Mouse (Mus musculus) kidney, postnatal 0 days (tissue): ENCODE results near the gene Cdk17. TPM values are rescaled to one million over a fixed set of nuclear protein-coding genes. Genes with fewer than 3 reads are reported as not detected.

Experiments used
- ATAC-seq: fragments of 200-750 bp; cut with Nextera tagmentation; replicated peaks from 2 replicates; pipeline ENCODE4 v1.8.0; 2017; ENCODE audit warnings: low read depth, moderate number of reproducible peaks, moderate TSS enrichment, moderate library complexity; ENCODE audit not compliant: low FRiP score
- DNase-seq: peaks from one replicate; pipeline ENCODE4 v3.0.0-alpha.2; 2016; ENCODE audit warnings: low spot score
- H3K27ac ChIP-seq: fragments of 300-500 bp; sonication (generic); 2 replicates; pipeline ENCODE4 v1.5.1; 2014; ENCODE audit warnings: mild to moderate bottlenecking
- H3K27me3 ChIP-seq: fragments of 300-500 bp; sonication (generic); 2 replicates; pipeline ENCODE4 v1.6.1; 2014; ENCODE audit warnings: low read length, mixed read lengths; ENCODE audit not compliant: insufficient read depth
- H3K36me3 ChIP-seq: fragments of 300-500 bp; sonication (generic); 2 replicates; pipeline ENCODE4 v1.6.1; 2014; ENCODE audit warnings: low read length, mixed read lengths; ENCODE audit not compliant: insufficient read depth
- H3K4me1 ChIP-seq: fragments of 300-500 bp; sonication (generic); replicated peaks from 2 replicates; pipeline ENCODE4 v1.6.1; 2014; ENCODE audit warnings: antibody characterized with exemption, low read length, mixed read lengths; ENCODE audit not compliant: insufficient read depth
- H3K4me2 ChIP-seq: fragments of 300-500 bp; sonication (generic); 2 replicates; pipeline ENCODE4 v1.6.1; 2014; ENCODE audit warnings: mild to moderate bottlenecking, low read length, moderate library complexity, mixed read lengths
- H3K4me3 ChIP-seq: fragments of 300-500 bp; sonication (generic); replicated peaks from 2 replicates; pipeline ENCODE4 v1.5.1; 2014; ENCODE audit warnings: low read depth, low read length
- H3K9ac ChIP-seq: fragments of 300-500 bp; sonication (generic); 2 replicates; pipeline ENCODE4 v1.6.1; 2014; ENCODE audit warnings: low read depth, low read length
- H3K9me3 ChIP-seq: fragments of 300-500 bp; sonication (generic); replicated peaks from 2 replicates; pipeline ENCODE4 v1.6.1; 2016; ENCODE audit warnings: low read length, inconsistent platforms, mixed read lengths
- CTCF ChIP-seq: IDR thresholded peaks from 2 replicates; pipeline ENCODE4 v1.5.1; 2016; ENCODE audit warnings: antibody characterized with exemption, low read depth, mild to moderate bottlenecking, moderate library complexity
- WGBS: fragments of 180-500 bp; shearing (Covaris S2); extraction: QIAGEN DNeasy Blood & Tissue Kit; methylation state at CpG from one replicate; pipeline ENCODE4 v1.1.7; 2014; 5-methylcytosine and 5-hydroxymethylcytosine counted together
- polyA plus RNA-seq: library from polyadenylated mRNA; unstranded; fragments of >200 nt; fragmentation: Nextera tagmentation; extraction: Ambion mirVana; gene quantifications from 2 replicates; pipeline ENCODE4 v1.2.1, GENCODE M21; 2015

The Cdk17 gene
- polyA plus RNA-seq, 1 experiment from 2014 or later, result 16.4 TPM

- peaks cover 3% of the 10 kb centered on the region; the same call in 1 of the 2 replicates for H3K4me1 ChIP-seq
- H3K4me3 ChIP-seq, result peak overlapping the region; percentile 98
- no peaks in the 10 kb centered on the region for H3K27me3 ChIP-seq
- H3K36me3 ChIP-seq, result no peaks in the 10 kb centered on the region
- DNase-seq (no peak), ATAC-seq (no peak)
- no peak for TF ChIP-seq CTCF
- peak overlapping the region; percentile 36 for H3K9ac ChIP-seq
- no peaks in the 10 kb centered on the region for H3K9me3 ChIP-seq
- H3K4me2 ChIP-seq, result peak overlapping the region; percentile 72
- 20% methylated on average over 17 of the region's 17 CpGs for WGBS
- peak overlapping the region; percentile 100; the same call in 1 of the 2 replicates for H3K27ac ChIP-seq
Observed at GRCm38 (mm10) chr10:93159651-93160496, 801 bp upstream of the Cdk17 start.

- no peaks in the 10 kb centered on the region for H3K36me3 ChIP-seq
- ATAC-seq (peak; percentile 90), DNase-seq (peak; percentile 91)
- under 1% methylated on average over 26 of the region's 26 CpGs for WGBS
- no peaks in the 10 kb centered on the region for H3K27me3 ChIP-seq
- peaks cover 3% of the 10 kb centered on the region; the same call in 1 of the 2 replicates for H3K4me1 ChIP-seq
- H3K27ac ChIP-seq, result peak overlapping the region; percentile 100
- TF ChIP-seq CTCF, result peak; percentile 88
- peak overlapping the region; percentile 97 for H3K9ac ChIP-seq
- no peaks in the 10 kb centered on the region for H3K9me3 ChIP-seq
- peak overlapping the region; percentile 72 for H3K4me2 ChIP-seq
- H3K4me3 ChIP-seq, result peak overlapping the region; percentile 98
Observed at GRCm38 (mm10) chr10:93160497-93160806, 223 bp upstream of the Cdk17 start.

DNA sequence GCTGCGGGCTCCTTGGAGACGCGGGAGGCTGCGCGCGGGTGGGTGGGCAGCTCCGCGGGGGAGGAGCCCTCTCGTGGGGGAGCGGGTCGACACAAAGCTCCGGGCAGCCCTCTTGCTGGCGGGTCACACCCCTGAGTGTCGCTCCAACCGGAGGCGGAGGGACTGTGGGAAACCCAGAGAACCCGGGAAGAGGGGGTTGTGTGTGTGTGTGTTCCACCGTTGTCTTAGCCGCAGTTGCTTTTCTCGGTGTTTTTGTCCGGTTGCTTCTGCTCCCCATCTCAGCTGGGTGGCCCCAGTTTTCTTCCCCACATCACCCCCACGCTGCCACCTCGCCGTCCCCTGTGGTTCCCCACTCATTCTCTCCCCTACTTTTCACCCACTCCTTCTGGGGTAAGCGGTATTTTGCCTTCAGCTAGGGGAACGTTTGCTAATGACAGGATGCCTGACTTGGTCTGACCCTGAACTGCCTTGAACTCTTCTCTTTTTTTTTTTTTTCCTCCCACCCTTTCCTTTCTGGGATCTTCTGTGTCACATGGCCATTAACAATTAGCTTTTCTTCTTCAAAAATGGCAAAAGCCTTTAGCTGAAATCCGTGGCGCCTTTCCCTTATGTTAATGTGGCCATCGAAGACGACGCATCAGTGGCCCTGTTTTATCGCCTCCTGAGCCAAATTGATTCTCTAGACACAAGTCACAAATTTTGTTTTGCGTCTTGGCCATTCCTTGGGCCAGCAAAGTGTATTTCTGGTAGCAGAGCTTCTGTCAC, 1.0 kb downstream of the Cdk17 start:
- peak overlapping the region; percentile 98 for H3K4me3 ChIP-seq
- peak; percentile 25 for ATAC-seq
- WGBS, result 1% methylated on average over 27 of the region's 33 CpGs
- peak overlapping the region; percentile 97 for H3K9ac ChIP-seq
- H3K36me3 ChIP-seq, result no peaks in the 10 kb centered on the region
- no peaks in the 10 kb centered on the region for H3K27me3 ChIP-seq
- peak overlapping the region; percentile 100 for H3K27ac ChIP-seq
- peak; percentile 73 for DNase-seq
- TF ChIP-seq CTCF, result no peak
- peaks cover 6% of the 10 kb centered on the region for H3K4me1 ChIP-seq
- H3K9me3 ChIP-seq, result no peaks in the 10 kb centered on the region
- peak overlapping the region; percentile 72 for H3K4me2 ChIP-seq

GRCm38 (mm10) chr10:93162276-93162971, 1.7 kb downstream of the Cdk17 start:
- DNase-seq, result no peak
- H3K4me1 ChIP-seq, result peaks cover 6% of the 10 kb centered on the region
- peak overlapping the region; percentile 72 for H3K4me2 ChIP-seq
- H3K27me3 ChIP-seq, result no peaks in the 10 kb centered on the region
- no peaks in the 10 kb centered on the region for H3K36me3 ChIP-seq
- ATAC-seq, result no peak
- H3K27ac ChIP-seq, result peak overlapping the region; percentile 100
- H3K9ac ChIP-seq, result peak overlapping the region; percentile 97
- peak overlapping the region; percentile 98 for H3K4me3 ChIP-seq
- H3K9me3 ChIP-seq, result no peaks in the 10 kb centered on the region
- no peak for TF ChIP-seq CTCF
- 17% methylated on average over 11 of the region's 11 CpGs for WGBS

- DNase-seq (no peak), ATAC-seq (no peak)
- TF ChIP-seq CTCF, result 0 out of 2 replicates have a peak, but pooled peaks have one; percentile 18
- no peak overlapping the region for H3K9ac ChIP-seq
- peaks cover 6% of the 10 kb centered on the region for H3K4me1 ChIP-seq
- H3K4me3 ChIP-seq, result no peak overlapping the region
- H3K36me3 ChIP-seq, result no peaks in the 10 kb centered on the region
- peak overlapping the region; percentile 72 for H3K4me2 ChIP-seq
- H3K9me3 ChIP-seq, result no peaks in the 10 kb centered on the region
- 67% methylated on average over 7 of the region's 7 CpGs for WGBS
- H3K27me3 ChIP-seq, result no peaks in the 10 kb centered on the region
- no peak overlapping the region for H3K27ac ChIP-seq
Observed at GRCm38 (mm10) chr10:93162972-93163660, 2.4 kb downstream of the Cdk17 start.
